Mouse (Mus musculus) CD4-positive, CD25-positive, alpha-beta regulatory T cell, adult 4 months (primary cell): ENCODE measurements around the gene Spg7. TPM values are rescaled to one million over a fixed set of nuclear protein-coding genes. Genes with fewer than 3 reads are reported as not detected.

ENCODE experiments used
- ATAC-seq: one replicate; pipeline ENCODE4 v1.8.0; 2017
- polyA plus RNA-seq, 2 experiments: library from polyadenylated mRNA; unstranded; fragments of 100-300 nt; shearing (Covaris generic); gene quantifications; one replicate each; pipeline ENCODE4 v1.2.1; 2017

The Spg7 gene
- polyA plus RNA-seq, 2 experiments from 2014 or later = 24.4 to 29.0 TPM

GRCm38 (mm10) chr8:123135806-123136205 is 73.1 kb downstream of the Spg7 start:
- ATAC-seq = no peak

GRCm38 (mm10) chr8:123136287-123136686 is 73.5 kb downstream of the Spg7 start:
- ATAC-seq = no peak

GRCm38 (mm10) chr8:123137645-123138077 is 74.9 kb downstream of the Spg7 start:
- no peak for ATAC-seq

GRCm38 (mm10) chr8:123138741-123139140 is 76.0 kb downstream of the Spg7 start:
- ATAC-seq = no peak

GRCm38 (mm10) chr8:123141741-123142462 is 79.2 kb downstream of the Spg7 start:
- ATAC-seq = no peak

- ATAC-seq = no peak
Observed at GRCm38 (mm10) chr8:123145279-123145678, 82.5 kb downstream of the Spg7 start.

- ATAC-seq = no peak
Observed at GRCm38 (mm10) chr8:123146390-123146789, 83.6 kb downstream of the Spg7 start.

Other genes starting within 250 kb of the Spg7 start
- under 1 TPM in 1 of 2 experiments, not detected in 1; 0.16 TPM for gene Cdh15, start 215.0 kb upstream of the Spg7 start, polyA plus RNA-seq
- 10 to 100 TPM; 79.7 to 84.1 TPM for gene Ankrd11, start 20.7 kb upstream of the Spg7 start, polyA plus RNA-seq
- gene Rpl13, start 39.4 kb downstream of the Spg7 start, polyA plus RNA-seq = 1,000 to 10,000 TPM; 2,671 to 2,712 TPM
- 1 to 10 TPM; 1.0 to 2.7 TPM for gene Cpne7, start 54.4 kb downstream of the Spg7 start, polyA plus RNA-seq
- under 1 TPM in 1 of 2 experiments, not detected in 1; 0.42 TPM for gene Sult5a1, start 95.4 kb downstream of the Spg7 start, polyA plus RNA-seq
- gene Dpep1, start 123.3 kb downstream of the Spg7 start, polyA plus RNA-seq = not detected
- 100 to 1,000 TPM; 157 to 276 TPM for gene Chmp1a, start 149.8 kb downstream of the Spg7 start, polyA plus RNA-seq
- not detected for gene Spata33, start 149.9 kb downstream of the Spg7 start, polyA plus RNA-seq
- gene Cdk10, start 161.9 kb downstream of the Spg7 start, polyA plus RNA-seq = 10 to 100 TPM; 21.0 to 32.5 TPM
- 1 to 10 TPM; 6.0 to 9.2 TPM for gene Spata2l, start 173.3 kb downstream of the Spg7 start, polyA plus RNA-seq
- gene Zfp276, start 191.3 kb downstream of the Spg7 start, polyA plus RNA-seq = 1 to 10 TPM; 5.1 to 7.3 TPM
- gene Vps9d1, start 191.4 kb downstream of the Spg7 start, polyA plus RNA-seq = 10 to 100 TPM in 1 of 2 experiments, 1 to 10 TPM in 1; 9.1 to 10.1 TPM